Mouse (Mus musculus): ENCODE results near the gene Sh2d2a. TPM values are rescaled to one million over a fixed set of nuclear protein-coding genes. Genes with fewer than 3 reads are reported as not detected.
"Not testable (repeated sequence)": the region's sequence is repeated elsewhere in the genome, so short reads cannot be mapped to it uniquely, and the experiment has no call there.

Gene Sh2d2a
- polyA plus RNA-seq, 1 experiment: 5.9 TPM

- WGBS: 58% methylated on average over 6 of the region's 6 CpGs
- peaks cover 9% of the 10 kb centered on the region; the same call in 1 of the 2 replicates for H3K27me3 ChIP-seq (ENCODE audit: control insufficient read depth, insufficient read depth, low read length)
- peaks cover 2% of the 10 kb centered on the region; the same call in 1 of the 2 replicates for H3K4me1 ChIP-seq (ENCODE audit: control insufficient read depth, insufficient read depth, insufficient read length, low read length)
- TF ChIP-seq CTCF (IDR thresholded peaks at IDR 0.05; ENCODE audit: extremely low read depth, insufficient read length, insufficient replicate concordance, low read depth, low read length) (no peak), POLR2A (IDR thresholded peaks at IDR 0.05; ENCODE audit: low read depth, low read length) (no peak)
- no peak overlapping the region for H3K27ac ChIP-seq (ENCODE audit: insufficient read depth, low read depth, low read length)
- no peaks in the 10 kb centered on the region for H3K36me3 ChIP-seq (ENCODE audit: control insufficient read depth, insufficient read depth, low read length)
- no peak overlapping the region for H3K4me3 ChIP-seq (ENCODE audit: low read depth, low read length)
These were observed 30.4 kb upstream of the Sh2d2a start for GRCm38 (mm10) chr3:87816166-87816565.

GRCm38 (mm10) chr3:87816646-87817093 is 29.9 kb upstream of the Sh2d2a start:
- Histone ChIP-seq H3K4me1 (ENCODE audit: control insufficient read depth, insufficient read depth, insufficient read length, low read length) (peaks cover 2% of the 10 kb centered on the region; the same call in 1 of the 2 replicates), H3K27ac (ENCODE audit: insufficient read depth, low read depth, low read length) (no peak overlapping the region), H3K4me3 (ENCODE audit: low read depth, low read length) (no peak overlapping the region), H3K27me3 (ENCODE audit: control insufficient read depth, insufficient read depth, low read length) (peaks cover 5% of the 10 kb centered on the region; the same call in 1 of the 2 replicates), H3K36me3 (ENCODE audit: control insufficient read depth, insufficient read depth, low read length) (no peaks in the 10 kb centered on the region)
- TF ChIP-seq POLR2A (IDR thresholded peaks at IDR 0.05; ENCODE audit: low read depth, low read length) (no peak), CTCF (IDR thresholded peaks at IDR 0.05; ENCODE audit: extremely low read depth, insufficient read length, insufficient replicate concordance, low read depth, low read length) (peak; percentile 76; the same call in 1 of the 2 replicates)
- WGBS: 4% methylated on average over 12 of the region's 12 CpGs

GRCm38 (mm10) chr3:87818226-87818625 is 28.3 kb upstream of the Sh2d2a start:
- Histone ChIP-seq H3K4me1 (ENCODE audit: control insufficient read depth, insufficient read depth, insufficient read length, low read length) (peaks cover 2% of the 10 kb centered on the region; the same call in 1 of the 2 replicates), H3K36me3 (ENCODE audit: control insufficient read depth, insufficient read depth, low read length) (no peaks in the 10 kb centered on the region), H3K27me3 (ENCODE audit: control insufficient read depth, insufficient read depth, low read length) (peaks cover 5% of the 10 kb centered on the region; the same call in 1 of the 2 replicates), H3K4me3 (ENCODE audit: low read depth, low read length) (no peak overlapping the region), H3K27ac (ENCODE audit: insufficient read depth, low read depth, low read length) (no peak overlapping the region)
- 76% methylated on average over 12 of the region's 12 CpGs for WGBS
- TF ChIP-seq POLR2A (IDR thresholded peaks at IDR 0.05; ENCODE audit: low read depth, low read length) (no peak), CTCF (IDR thresholded peaks at IDR 0.05; ENCODE audit: extremely low read depth, insufficient read length, insufficient replicate concordance, low read depth, low read length) (no peak)

- 69% methylated on average over 1 of the region's 1 CpGs for WGBS
- not testable (repeated sequence) for H3K36me3 ChIP-seq (ENCODE audit: control insufficient read depth, insufficient read depth, low read length); H3K27ac ChIP-seq (ENCODE audit: insufficient read depth, low read depth, low read length); H3K4me3 ChIP-seq (ENCODE audit: low read depth, low read length); H3K27me3 ChIP-seq (ENCODE audit: control insufficient read depth, insufficient read depth, low read length); H3K4me1 ChIP-seq (ENCODE audit: control insufficient read depth, insufficient read depth, insufficient read length, low read length)
These were observed 22.3 kb upstream of the Sh2d2a start, which contains the start of gene Pear1 for GRCm38 (mm10) chr3:87824206-87824605. Pear1 (minus strand) TSS chr3:87824306.

- H3K4me3 ChIP-seq (ENCODE audit: low read depth, low read length): no peak overlapping the region
These were observed 18.1 kb upstream of the Sh2d2a start for GRCm38 (mm10) chr3:87828435-87828834.

GRCm38 (mm10) chr3:87829025-87829424 is 17.5 kb upstream of the Sh2d2a start:
- no peaks in the 10 kb centered on the region for H3K4me1 ChIP-seq (ENCODE audit: control insufficient read depth, insufficient read depth, insufficient read length, low read length)
- H3K36me3 ChIP-seq (ENCODE audit: control insufficient read depth, insufficient read depth, low read length): no peaks in the 10 kb centered on the region
- no peaks in the 10 kb centered on the region for H3K27me3 ChIP-seq (ENCODE audit: control insufficient read depth, insufficient read depth, low read length)
- no peak for TF ChIP-seq CTCF (IDR thresholded peaks at IDR 0.05; ENCODE audit: extremely low read depth, insufficient read length, insufficient replicate concordance, low read depth, low read length)
- TF ChIP-seq POLR2A (IDR thresholded peaks at IDR 0.05; ENCODE audit: low read depth, low read length): no peak
- 38% methylated on average over 10 of the region's 10 CpGs for WGBS
- H3K27ac ChIP-seq (ENCODE audit: insufficient read depth, low read depth, low read length): no peak overlapping the region
- no peak overlapping the region for H3K4me3 ChIP-seq (ENCODE audit: low read depth, low read length)

More at GRCm38 (mm10) chr3:87828435-87828834, 18.1 kb upstream of the Sh2d2a start:
- no peaks in the 10 kb centered on the region for H3K27me3 ChIP-seq (ENCODE audit: control insufficient read depth, insufficient read depth, low read length)
- H3K27ac ChIP-seq (ENCODE audit: insufficient read depth, low read depth, low read length): no peak overlapping the region
- H3K36me3 ChIP-seq (ENCODE audit: control insufficient read depth, insufficient read depth, low read length): no peaks in the 10 kb centered on the region
- TF ChIP-seq POLR2A (IDR thresholded peaks at IDR 0.05; ENCODE audit: low read depth, low read length): no peak
- no peak for TF ChIP-seq CTCF (IDR thresholded peaks at IDR 0.05; ENCODE audit: extremely low read depth, insufficient read length, insufficient replicate concordance, low read depth, low read length)
- no peaks in the 10 kb centered on the region for H3K4me1 ChIP-seq (ENCODE audit: control insufficient read depth, insufficient read depth, insufficient read length, low read length)
- WGBS: 36% methylated on average over 4 of the region's 4 CpGs

- TF ChIP-seq POLR2A (IDR thresholded peaks at IDR 0.05; ENCODE audit: low read depth, low read length) (no peak), CTCF (IDR thresholded peaks at IDR 0.05; ENCODE audit: extremely low read depth, insufficient read length, insufficient replicate concordance, low read depth, low read length) (no peak)
- H3K27me3 ChIP-seq (ENCODE audit: control insufficient read depth, insufficient read depth, low read length): no peaks in the 10 kb centered on the region
- no peak overlapping the region for H3K27ac ChIP-seq (ENCODE audit: insufficient read depth, low read depth, low read length)
- H3K4me1 ChIP-seq (ENCODE audit: control insufficient read depth, insufficient read depth, insufficient read length, low read length): no peaks in the 10 kb centered on the region
- WGBS: 83% methylated on average over 7 of the region's 7 CpGs
- no peaks in the 10 kb centered on the region for H3K36me3 ChIP-seq (ENCODE audit: control insufficient read depth, insufficient read depth, low read length)
- H3K4me3 ChIP-seq (ENCODE audit: low read depth, low read length): no peak overlapping the region
These were observed 14.3 kb upstream of the Sh2d2a start for GRCm38 (mm10) chr3:87832109-87832859.

Data from small intestine, adult 2 months (tissue).